Mouse (Mus musculus): Measurements from ENCODE around the gene Gm19410. TPM values are rescaled to one million over a fixed set of nuclear protein-coding genes. Genes with fewer than 3 reads are reported as not detected.
A peak's percentile ranks its signal among the peaks of the same experiment; 100 is the strongest.

Gm19410 gene
- 0.05 and 0.11 TPM in 2 replicates for polyA plus RNA-seq (2012; rRNA removed)

DNA sequence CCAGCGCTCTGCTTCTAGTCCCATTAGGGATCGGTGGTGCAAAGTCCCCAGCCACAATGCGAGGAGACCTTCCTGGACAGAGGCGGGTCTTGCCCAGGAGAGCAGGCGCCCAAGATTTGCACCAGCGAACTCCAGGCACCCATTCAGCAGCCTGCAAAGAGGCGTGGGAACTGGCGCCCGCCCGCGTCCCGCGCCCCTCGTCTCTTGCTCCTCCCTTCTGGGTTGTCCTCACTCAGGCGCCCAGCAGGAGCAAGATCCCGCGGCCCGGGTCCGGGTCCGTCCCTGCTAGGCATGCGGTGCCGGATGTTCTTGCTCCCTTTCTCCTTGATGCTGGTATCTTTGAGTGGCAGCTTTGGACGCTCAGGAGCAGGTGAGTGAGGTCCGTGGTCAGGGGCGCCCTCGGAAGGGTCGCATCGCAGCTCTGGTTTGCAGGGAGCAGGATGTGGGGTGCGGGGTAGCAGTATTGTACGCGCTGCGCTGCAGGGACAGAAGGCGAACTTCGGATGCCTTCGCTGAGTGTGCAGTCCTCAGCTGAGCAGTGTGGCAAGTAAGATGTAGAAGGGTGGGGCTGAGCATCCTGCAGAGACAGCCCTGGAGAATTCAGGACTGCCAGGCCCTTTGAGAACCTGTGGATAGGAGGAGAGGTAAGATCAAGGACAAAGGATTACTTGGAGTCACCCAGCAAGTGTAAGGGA is at the start of gene Gm19410:
Gene Gm19410, plus strand, starts transcription at position 292 of the 695 bp plus-strand sequence.
- peak; percentile 54 for DNase-seq (ENCODE audit: low read depth)
- TF ChIP-seq POLR2A (IDR thresholded peaks at IDR 0.05; ENCODE audit: borderline replicate concordance, extremely low read depth, insufficient read depth, insufficient read length, poor library complexity, severe bottlenecking) (no peak), CTCF (IDR thresholded peaks at IDR 0.05; ENCODE audit: borderline replicate concordance, extremely low read depth, insufficient read depth, insufficient read length) (no peak)

DNA sequence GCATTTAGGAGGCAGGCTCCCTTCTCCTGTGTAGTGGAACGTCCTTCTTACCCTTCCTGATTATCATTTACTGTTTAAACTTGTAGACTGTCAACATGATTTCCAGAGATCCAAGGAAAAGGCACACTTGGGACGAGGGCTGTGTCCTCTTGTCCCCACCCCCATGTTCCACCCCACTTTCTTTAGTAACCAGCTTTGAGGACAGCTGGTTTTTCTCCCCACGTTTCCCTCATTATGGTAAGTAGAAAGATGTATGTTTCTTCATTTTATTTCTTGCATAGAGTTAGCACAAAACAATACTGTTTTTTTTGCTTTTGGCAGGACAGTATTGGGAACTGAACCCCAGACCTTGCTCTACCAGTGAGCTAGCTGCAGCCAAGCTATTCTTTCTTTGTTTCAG is 34.8 kb upstream of the Gm19410 start:
- DNase-seq (ENCODE audit: low read depth), result no peak
- no peak for TF ChIP-seq POLR2A (IDR thresholded peaks at IDR 0.05; ENCODE audit: borderline replicate concordance, extremely low read depth, insufficient read depth, insufficient read length, poor library complexity, severe bottlenecking)
- no peak for TF ChIP-seq CTCF (IDR thresholded peaks at IDR 0.05; ENCODE audit: borderline replicate concordance, extremely low read depth, insufficient read depth, insufficient read length)

DNA sequence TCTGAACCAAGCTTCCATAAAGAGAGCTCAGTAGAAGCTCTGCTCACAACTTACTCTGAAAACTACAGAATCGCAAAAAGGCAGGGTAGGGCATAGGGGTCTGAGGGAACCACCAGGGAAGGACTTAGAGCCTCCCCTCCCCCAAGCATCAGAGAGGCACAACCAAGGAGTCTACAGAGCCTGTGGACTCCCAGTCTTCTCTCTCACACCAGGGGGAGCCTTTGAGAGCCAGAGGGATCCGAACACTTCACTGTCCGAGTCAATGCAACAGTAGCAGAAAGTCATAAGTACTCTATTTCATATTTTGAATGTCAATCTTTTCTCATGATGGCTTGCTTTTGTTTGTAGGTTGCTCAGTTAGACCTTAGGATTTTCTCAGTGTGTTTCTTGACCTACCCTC is 30.2 kb upstream of the Gm19410 start:
- no peak for DNase-seq (ENCODE audit: low read depth)
- TF ChIP-seq POLR2A (IDR thresholded peaks at IDR 0.05; ENCODE audit: borderline replicate concordance, extremely low read depth, insufficient read depth, insufficient read length, poor library complexity, severe bottlenecking) (no peak), CTCF (IDR thresholded peaks at IDR 0.05; ENCODE audit: borderline replicate concordance, extremely low read depth, insufficient read depth, insufficient read length) (no peak)

DNA sequence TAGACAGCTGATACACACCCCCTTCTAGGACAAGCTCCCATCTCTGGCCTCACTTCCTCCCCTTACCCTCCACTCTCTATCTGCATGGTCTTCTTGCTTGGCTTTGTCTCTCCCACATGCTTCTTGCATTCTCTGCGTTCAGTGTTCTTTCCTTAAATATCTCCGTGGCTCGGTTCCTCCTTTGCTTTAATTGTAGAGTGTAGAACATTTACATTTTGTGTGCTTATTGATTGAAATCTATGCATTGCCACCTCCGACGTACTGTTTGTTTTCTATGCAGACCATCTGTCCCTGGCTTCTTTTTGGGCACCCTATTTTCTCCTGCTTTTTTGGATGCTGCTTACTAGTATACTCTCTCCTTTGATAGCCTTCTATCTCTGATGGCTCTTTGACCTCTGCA is 9.4 kb upstream of the Gm19410 start:
- DNase-seq (ENCODE audit: low read depth), result no peak
- TF ChIP-seq POLR2A (IDR thresholded peaks at IDR 0.05; ENCODE audit: borderline replicate concordance, extremely low read depth, insufficient read depth, insufficient read length, poor library complexity, severe bottlenecking) (no peak), CTCF (IDR thresholded peaks at IDR 0.05; ENCODE audit: borderline replicate concordance, extremely low read depth, insufficient read depth, insufficient read length) (no peak)

DNA sequence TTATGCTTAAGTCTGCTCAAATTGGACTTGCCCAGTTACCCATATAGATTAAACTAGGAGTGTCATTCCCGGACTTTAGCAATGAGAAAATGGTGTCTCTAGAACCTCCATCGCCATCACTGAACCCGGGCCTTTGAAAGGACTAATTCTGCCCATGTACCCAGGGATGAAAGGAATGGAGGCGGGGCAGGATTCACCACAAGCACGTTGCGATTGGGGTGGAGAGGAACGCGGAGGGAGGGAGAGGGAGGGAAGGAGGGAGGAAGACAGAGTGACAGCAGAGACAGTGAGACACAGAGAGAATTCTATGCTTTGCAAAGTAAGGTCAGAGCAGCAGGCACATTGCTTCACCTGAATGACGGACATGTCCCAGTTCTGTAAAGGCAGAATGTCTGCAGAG is 570 bp upstream of the Gm19410 start:
- TF ChIP-seq CTCF (IDR thresholded peaks at IDR 0.05; ENCODE audit: borderline replicate concordance, extremely low read depth, insufficient read depth, insufficient read length) (no peak), POLR2A (IDR thresholded peaks at IDR 0.05; ENCODE audit: borderline replicate concordance, extremely low read depth, insufficient read depth, insufficient read length, poor library complexity, severe bottlenecking) (no peak)
- peak; percentile 23 for DNase-seq (ENCODE audit: low read depth)

DNA sequence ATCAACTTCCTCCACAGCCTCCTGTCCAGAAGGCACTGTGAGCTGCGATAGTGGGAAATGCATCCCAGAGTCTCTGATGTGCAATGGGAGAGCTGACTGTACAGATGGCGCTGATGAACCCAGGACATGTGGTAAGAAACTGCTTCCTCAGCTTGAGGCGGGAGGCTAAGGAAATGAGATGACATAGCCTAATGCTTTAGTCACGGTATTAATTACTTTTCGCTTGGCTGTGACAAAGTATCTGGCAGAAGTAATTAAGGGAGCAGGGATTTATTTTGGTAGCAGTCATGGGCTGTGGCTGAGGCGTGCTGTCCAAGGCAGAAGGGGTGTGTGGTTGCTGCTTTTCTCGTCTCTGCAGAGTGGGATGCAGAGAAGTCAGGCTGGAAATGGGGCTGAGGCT is 7.9 kb downstream of the Gm19410 start:
- DNase-seq (ENCODE audit: low read depth), result peak; percentile 80
- TF ChIP-seq POLR2A (IDR thresholded peaks at IDR 0.05; ENCODE audit: borderline replicate concordance, extremely low read depth, insufficient read depth, insufficient read length, poor library complexity, severe bottlenecking) (no peak), CTCF (IDR thresholded peaks at IDR 0.05; ENCODE audit: borderline replicate concordance, extremely low read depth, insufficient read depth, insufficient read length) (no peak)

All from brain, embryonic 14.5 days (tissue).